Mouse (Mus musculus): ENCODE results near the gene Atg7.

GRCm38 (mm10) chr6:114684407-114684806, 41.5 kb downstream of the Atg7 start:
- TF ChIP-seq MAX (IDR thresholded peaks at IDR 0.05) (no peak), CTCF (IDR thresholded peaks at IDR 0.05; ENCODE audit: control insufficient read depth, insufficient read depth, insufficient read length) (no peak), USF1 (IDR thresholded peaks at IDR 0.05; ENCODE audit: low read depth) (no peak), MYOD1 (IDR thresholded peaks at IDR 0.05; ENCODE audit: control insufficient read depth, insufficient read length, low read depth) (no peak), FOSL1 (IDR thresholded peaks at IDR 0.05; ENCODE audit: insufficient read depth, low read length, poor library complexity, severe bottlenecking) (no peak), CEBPB (IDR thresholded peaks at IDR 0.05; ENCODE audit: low read depth) (no peak), MYOG (IDR thresholded peaks at IDR 0.05; ENCODE audit: control insufficient read depth, extremely low read depth, insufficient read length) (no peak)

Data from C2C12 (cell line).